Comparison of ENCODE assay signal across 10 mouse cellular contexts in genomic region chr3:141491951-141492310, GRCm38 (mm10). TPM values are rescaled to one million over a fixed set of nuclear protein-coding genes. Genes with fewer than 3 reads are reported as not detected.
DNase-seq lines count a peak whose midpoint lies in the region; ATAC-seq lines count a peak whose summit lies in the region.
"Had no signal": no experiment of that assay in that cellular context is flagged by ENCODE, and none has a peak within 500 bp of the region (broad histone marks: within the 10 kb centered on the region; RNA-seq: fewer than 3 reads in every experiment).

No protein-coding gene starts in this region.

- no peaks in the 10 kb centered on the region for H3K27me3 ChIP-seq in heart, embryonic 13.5 days (replicated peaks)
- H3K27me3 ChIP-seq: neural tube, embryonic 13.5 days had no signal

- no peaks in the 10 kb centered on the region for H3K9me3 ChIP-seq in heart, embryonic 13.5 days
- H3K9me3 ChIP-seq: neural tube, embryonic 13.5 days had no signal

- no peak overlapping the region for H3K4me3 ChIP-seq in heart, embryonic 13.5 days
- H3K4me3 ChIP-seq: neural tube, embryonic 13.5 days had no signal

- ATAC-seq in frontal cortex, adult (ENCODE audit: low TSS enrichment) = peak; percentile 6; the same call in 1 of the 2 replicates
- ATAC-seq in heart, embryonic 13.5 days (ENCODE audit: extremely low read depth, insufficient number of reproducible peaks, low FRiP score, low TSS enrichment) = no peak
- ATAC-seq: CD4-positive, CD25-positive, alpha-beta regulatory T cell, adult 4 months had no signal

- H3K36me3 ChIP-seq in heart, embryonic 13.5 days = no peaks in the 10 kb centered on the region
- H3K36me3 ChIP-seq: neural tube, embryonic 13.5 days had no signal

- H3K4me2 ChIP-seq in heart, embryonic 13.5 days = peak overlapping the region; percentile 52
- H3K4me2 ChIP-seq: neural tube, embryonic 13.5 days had no signal

- H3K27ac ChIP-seq in heart, embryonic 13.5 days (replicated peaks) = peak overlapping the region; percentile 84

- DNase-seq in frontal cortex, adult 2 months (ENCODE audit: extremely low spot score in 1 of 2, low spot score in 1 of 2) = no peak
- peak; percentile 17 for DNase-seq in NIH3T3 (ENCODE audit: low read depth)
- peak; percentile 73 to 79 for DNase-seq in kidney, postnatal 4 days
- DNase-seq in natural killer cell, adult 2 months (ENCODE audit: low spot score in 2 of 2) = no peak
- DNase-seq in ovary, adult 18-20 months (ENCODE audit: low spot score) = no peak
- DNase-seq in cerebellum, adult 11-12 months = no peak

- H3K4me1 ChIP-seq in heart, embryonic 13.5 days = peaks cover 24% of the 10 kb centered on the region

- H3K9ac ChIP-seq in heart, embryonic 13.5 days = no peak overlapping the region
- H3K9ac ChIP-seq: neural tube, embryonic 13.5 days had no signal

- WGBS in heart, embryonic 13.5 days = 22% methylated on average over 2 of the region's 2 CpGs

RNA-seq across cellular contexts. Expression of gene Unc5c, which starts 26.9 kb away (rescaled TPM):
- 5.8 and 7.5 TPM in 2 replicates for polyA plus RNA-seq in frontal cortex, adult 2 months (2012; rRNA removed)
- polyA plus RNA-seq in heart, embryonic 13.5 days (2015; fragmentation: Nextera tagmentation; extraction: Ambion mirVana) = 3.2 and 4.8 TPM in 2 replicates

Comparison
In these comparisons a context has a peak if more than half of its experiments do, and no peak if none do; other contexts are left out.
1. DNase-seq: peak in NIH3T3 (single experiment) and kidney, postnatal 4 days (2 of 2); none in frontal cortex, adult 2 months (0 of 2), natural killer cell, adult 2 months (0 of 2), ovary, adult 18-20 months (single experiment) and cerebellum, adult 11-12 months (single experiment).